Mouse (Mus musculus): ENCODE measurements around the gene Mrpl14.

- TF ChIP-seq POLR2A (IDR thresholded peaks at IDR 0.05; ENCODE audit: low read depth, low read length) (no peak), CTCF (IDR thresholded peaks at IDR 0.05; ENCODE audit: borderline replicate concordance, insufficient read depth, low read length) (no peak)
These were observed 5.6 kb upstream of the Mrpl14 start for GRCm38 (mm10) chr17:45680391-45680980.
